Mouse (Mus musculus) C2C12 (cell line): ENCODE data around the gene Abhd2. TPM values are rescaled to one million over a fixed set of nuclear protein-coding genes. Genes with fewer than 3 reads are reported as not detected.

ENCODE experiments used
- H3K27me3 ChIP-seq: one replicate; pipeline ENCODE4 v1.6.1; 2011; ENCODE audit not compliant: control insufficient read depth, insufficient read depth, insufficient read length
- H3K36me3 ChIP-seq: one replicate; pipeline ENCODE4 v1.6.1; 2011; ENCODE audit not compliant: control insufficient read depth, insufficient read depth
- H3K4me3 ChIP-seq: one replicate; pipeline ENCODE4 v1.5.1; 2011; ENCODE audit warnings: mild to moderate bottlenecking, control low read depth; ENCODE audit not compliant: poor library complexity, insufficient read depth, severe bottlenecking
- H3K79me2 ChIP-seq: one replicate; pipeline ENCODE4 v1.6.1; 2011; ENCODE audit not compliant: control insufficient read depth, insufficient read depth
- H3K79me3 ChIP-seq: one replicate; pipeline ENCODE4 v1.6.1; 2011; ENCODE audit warnings: low read depth, control low read depth
- H3ac ChIP-seq: one replicate; pipeline ENCODE3; 2011; ENCODE audit warnings: low read depth; ENCODE audit not compliant: control insufficient read depth, insufficient read length
- CEBPB ChIP-seq: IDR thresholded peaks from one replicate; pipeline ENCODE4 v1.6.1; 2011; ENCODE audit warnings: low read depth, mild to moderate bottlenecking, control low read depth, moderate library complexity
- CTCF ChIP-seq: IDR thresholded peaks from one replicate; pipeline ENCODE4 v1.5.1; 2011; ENCODE audit not compliant: control insufficient read depth, insufficient read depth, insufficient read length
- FOSL1 ChIP-seq: IDR thresholded peaks from one replicate; pipeline ENCODE4 v1.8.0; 2011; ENCODE audit warnings: mild to moderate bottlenecking, low read length; ENCODE audit not compliant: poor library complexity, insufficient read depth, severe bottlenecking
- MAX ChIP-seq: IDR thresholded peaks from one replicate; pipeline ENCODE4 v1.6.1; 2011; ENCODE audit warnings: mild to moderate bottlenecking, control low read depth
- MYOD1 ChIP-seq: IDR thresholded peaks from one replicate; pipeline ENCODE4 v1.6.1; 2011; ENCODE audit warnings: low read depth; ENCODE audit not compliant: control insufficient read depth, insufficient read length
- MYOG ChIP-seq: IDR thresholded peaks from one replicate; pipeline ENCODE4 v1.6.1; 2011; ENCODE audit not compliant: control insufficient read depth, insufficient read length; ENCODE audit errors: extremely low read depth
- USF1 ChIP-seq: IDR thresholded peaks from one replicate; pipeline ENCODE4 v1.6.1; 2011; ENCODE audit warnings: low read depth, mild to moderate bottlenecking, control low read depth, moderate library complexity
- polyA plus RNA-seq: library from polyadenylated mRNA; unstranded; fragments of >200 nt; fragmentation: generic; extraction: Trizol; gene quantifications from one replicate; pipeline ENCODE4 v1.2.1, GENCODE M21; 2012; ENCODE audit warnings: missing spikeins

Gene Abhd2
- polyA plus RNA-seq, 1 experiment, result 28.3 TPM

DNA sequence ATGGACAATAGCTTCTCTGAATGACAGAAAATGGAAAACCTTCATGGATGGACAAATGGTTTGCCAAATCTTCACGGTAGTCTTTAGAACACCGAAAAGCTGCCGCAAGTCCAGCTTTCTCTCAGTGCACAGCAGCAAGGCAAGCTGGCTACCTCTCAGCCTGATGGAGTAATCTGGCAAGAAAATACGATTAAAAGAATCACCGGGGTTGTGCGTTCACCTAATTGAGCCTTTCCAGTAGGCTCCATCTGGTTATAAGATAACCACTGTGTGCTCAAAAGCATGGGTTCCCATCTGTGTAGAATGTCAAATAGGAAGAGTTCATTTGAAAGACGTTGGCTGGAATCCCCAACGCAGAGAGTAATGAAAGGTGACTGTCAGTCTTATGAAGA is 11.9 kb downstream of the Abhd2 start:
- H3K27me3 ChIP-seq, result no peaks in the 10 kb centered on the region
- peaks cover 40% of the 10 kb centered on the region for H3K36me3 ChIP-seq
- H3K4me3 ChIP-seq, result no peak overlapping the region
- H3K79me2 ChIP-seq, result peaks cover 100% of the 10 kb centered on the region
- TF ChIP-seq MYOD1, result no peak
- TF ChIP-seq FOSL1, result no peak
- TF ChIP-seq USF1, result no peak
- TF ChIP-seq MYOG, result no peak
- no peak for TF ChIP-seq CTCF
- no peak for TF ChIP-seq MAX
- TF ChIP-seq CEBPB, result no peak
- peaks cover 92% of the 10 kb centered on the region for H3K79me3 ChIP-seq
- no peak overlapping the region for H3ac ChIP-seq

DNA sequence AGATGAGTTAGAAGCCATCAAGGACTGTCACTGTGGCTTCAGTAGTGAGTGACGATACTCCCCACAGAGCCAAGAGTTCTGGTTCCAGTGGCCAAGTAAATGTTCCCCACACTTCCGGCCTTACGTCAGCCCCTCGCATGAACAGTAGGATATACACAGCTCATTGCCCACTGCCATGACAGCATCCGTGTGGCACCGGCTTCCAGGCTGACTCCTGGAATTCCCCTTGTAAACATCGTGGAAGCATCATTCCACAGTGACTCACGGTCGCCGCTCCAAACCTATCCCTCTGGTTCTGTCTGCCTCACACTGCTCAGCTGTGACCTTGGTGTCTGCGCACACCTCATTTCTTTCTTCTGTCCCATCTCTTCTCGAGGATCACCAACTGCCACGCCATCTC is 12.4 kb downstream of the Abhd2 start:
- H3K79me2 ChIP-seq, result peaks cover 100% of the 10 kb centered on the region
- no peak for TF ChIP-seq MYOD1
- TF ChIP-seq USF1, result no peak
- TF ChIP-seq CEBPB, result no peak
- H3K79me3 ChIP-seq, result peaks cover 91% of the 10 kb centered on the region
- no peak overlapping the region for H3ac ChIP-seq
- peaks cover 40% of the 10 kb centered on the region for H3K36me3 ChIP-seq
- no peak overlapping the region for H3K4me3 ChIP-seq
- no peaks in the 10 kb centered on the region for H3K27me3 ChIP-seq

DNA sequence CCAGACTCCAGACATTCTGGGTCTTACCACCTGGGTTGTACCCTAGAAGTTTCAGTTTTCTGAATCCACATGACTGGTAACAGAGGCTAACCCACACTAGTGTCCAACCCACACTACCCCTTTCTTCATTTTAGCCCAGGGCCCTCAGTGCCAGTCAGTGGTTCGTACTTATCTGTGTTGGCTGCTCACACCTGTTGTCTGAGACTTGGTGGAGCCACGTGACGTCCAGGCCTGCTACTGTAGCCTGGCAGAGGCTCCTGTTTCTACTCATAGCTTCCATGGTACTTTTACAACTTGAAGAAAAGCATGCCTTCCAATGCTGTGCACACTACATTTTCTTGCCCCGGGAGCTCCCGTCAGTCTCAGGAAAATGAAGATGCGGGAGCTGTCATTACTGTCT is 14.2 kb downstream of the Abhd2 start:
- Histone ChIP-seq H3K27me3 (no peaks in the 10 kb centered on the region), H3K79me2 (peaks cover 100% of the 10 kb centered on the region), H3K4me3 (no peak overlapping the region), H3K36me3 (peaks cover 37% of the 10 kb centered on the region), H3ac (no peak overlapping the region), H3K79me3 (peaks cover 89% of the 10 kb centered on the region)
- TF ChIP-seq MAX, result no peak
- peak; percentile 3 for TF ChIP-seq MYOD1
- no peak for TF ChIP-seq MYOG

DNA sequence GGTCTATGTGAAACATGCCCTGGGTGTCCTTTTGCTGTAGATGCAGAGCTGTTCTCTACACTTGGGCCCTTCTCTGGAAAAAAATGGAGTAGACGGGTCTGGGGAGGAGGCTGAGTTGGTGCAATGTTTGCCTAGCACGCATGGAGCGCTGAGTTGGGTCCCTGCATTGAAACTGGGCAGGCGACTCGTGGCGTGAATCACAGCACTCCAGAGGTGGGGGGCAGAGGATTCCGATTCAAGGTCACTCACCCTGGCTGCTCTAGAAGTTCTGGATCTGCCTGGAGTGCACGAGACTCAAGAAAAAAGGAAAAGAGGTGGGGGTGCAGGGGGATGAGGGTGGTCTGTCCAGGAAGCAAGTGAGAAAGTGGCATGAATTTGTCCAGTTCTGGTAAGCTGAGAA is 14.9 kb downstream of the Abhd2 start:
- peaks cover 89% of the 10 kb centered on the region for H3K79me3 ChIP-seq
- H3K36me3 ChIP-seq, result peaks cover 30% of the 10 kb centered on the region
- no peak overlapping the region for H3K4me3 ChIP-seq
- TF ChIP-seq MYOG, result no peak
- no peak for TF ChIP-seq CTCF
- TF ChIP-seq FOSL1, result no peak
- TF ChIP-seq CEBPB, result no peak
- no peak for TF ChIP-seq USF1
- TF ChIP-seq MAX, result no peak
- no peak for TF ChIP-seq MYOD1
- H3K79me2 ChIP-seq, result peaks cover 100% of the 10 kb centered on the region
- no peak overlapping the region for H3ac ChIP-seq
- H3K27me3 ChIP-seq, result no peaks in the 10 kb centered on the region

DNA sequence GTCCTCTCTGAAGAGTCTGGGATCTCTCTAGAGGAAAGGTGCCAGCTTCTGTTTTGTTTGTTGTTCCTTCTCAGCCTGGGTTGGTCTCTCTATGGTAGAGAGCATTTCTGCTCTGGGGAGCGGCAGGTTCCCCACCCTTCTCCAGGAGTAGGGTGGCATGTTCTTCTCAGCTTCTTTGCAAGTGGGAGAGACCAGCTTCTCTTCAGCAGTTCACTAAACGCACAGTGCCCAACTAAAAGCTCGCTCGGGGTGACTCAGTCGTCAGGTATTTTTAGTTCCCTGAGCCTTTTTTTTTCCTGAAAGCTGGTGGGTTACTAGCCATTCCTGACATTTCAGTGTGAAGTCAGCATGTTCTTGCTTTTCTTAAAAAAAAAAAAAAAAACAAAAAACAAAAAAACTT is 15.4 kb downstream of the Abhd2 start:
- H3K4me3 ChIP-seq, result no peak overlapping the region
- peaks cover 100% of the 10 kb centered on the region for H3K79me2 ChIP-seq
- H3ac ChIP-seq, result no peak overlapping the region
- peaks cover 28% of the 10 kb centered on the region for H3K36me3 ChIP-seq
- peaks cover 88% of the 10 kb centered on the region for H3K79me3 ChIP-seq
- TF ChIP-seq CTCF, result no peak
- no peak for TF ChIP-seq FOSL1
- no peaks in the 10 kb centered on the region for H3K27me3 ChIP-seq

DNA sequence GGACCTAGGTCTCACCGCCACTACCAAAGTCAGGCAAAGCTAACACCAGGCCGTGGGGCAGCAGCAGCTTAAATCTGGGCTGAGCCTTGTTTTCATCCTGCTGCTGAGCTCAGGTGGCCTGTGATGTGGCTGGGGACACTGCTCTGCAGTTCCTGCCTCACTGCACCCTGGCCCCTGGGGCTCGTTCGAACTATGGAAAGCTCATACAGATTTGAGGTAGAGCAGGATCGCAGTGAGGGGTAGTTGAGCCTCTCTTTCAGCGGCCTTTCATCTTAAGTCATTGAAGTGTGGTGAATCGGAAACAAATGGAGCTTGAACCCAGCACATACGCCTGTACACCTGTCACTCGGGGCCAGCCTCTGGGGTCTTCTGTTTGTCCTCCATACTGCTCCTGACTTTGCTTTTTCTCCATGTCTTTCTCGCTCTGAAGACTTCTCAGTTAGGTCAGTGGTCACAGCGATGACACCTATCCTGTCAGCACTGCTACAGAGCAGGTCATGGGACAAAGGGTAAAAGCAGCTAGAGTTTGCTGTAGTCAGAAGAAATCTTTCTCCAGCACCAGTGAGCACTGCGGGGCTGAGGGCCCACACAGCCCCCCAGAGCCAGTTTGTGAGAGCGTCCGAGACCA is 20.7 kb downstream of the Abhd2 start:
- peaks cover 70% of the 10 kb centered on the region for H3K79me2 ChIP-seq
- H3K36me3 ChIP-seq, result peaks cover 28% of the 10 kb centered on the region
- TF ChIP-seq FOSL1, result no peak
- no peak for TF ChIP-seq MYOD1
- no peak for TF ChIP-seq CEBPB
- TF ChIP-seq CTCF, result no peak
- no peak for TF ChIP-seq MYOG
- TF ChIP-seq MAX, result no peak
- no peak for TF ChIP-seq USF1
- peaks cover 54% of the 10 kb centered on the region for H3K79me3 ChIP-seq
- no peaks in the 10 kb centered on the region for H3K27me3 ChIP-seq
- no peak overlapping the region for H3ac ChIP-seq
- H3K4me3 ChIP-seq, result no peak overlapping the region
